Mouse (Mus musculus) kidney, postnatal 10 days (tissue): ENCODE measurements around the gene Abcc4.

Experiments used
- DNase-seq: peaks from one replicate; pipeline ENCODE4 v3.0.0; 2021; ENCODE audit warnings: mixed read lengths

Gene Abcc4

GRCm38 (mm10) chr14:118710945-118711344 is 4.9 kb upstream of the Abcc4 start:
- no peak for DNase-seq

- DNase-seq: peak; percentile 92
These were observed 3.7 kb upstream of the Abcc4 start for GRCm38 (mm10) chr14:118709736-118710135.

GRCm38 (mm10) chr14:118708126-118708525 is 2.1 kb upstream of the Abcc4 start:
- no peak for DNase-seq

- no peak for DNase-seq
These were observed 943 bp upstream of the Abcc4 start for GRCm38 (mm10) chr14:118706962-118707361.

GRCm38 (mm10) chr14:118705465-118705807 is 583 bp downstream of the Abcc4 start:
- no peak for DNase-seq

GRCm38 (mm10) chr14:118703363-118703762 is 2.7 kb downstream of the Abcc4 start:
- DNase-seq: no peak

GRCm38 (mm10) chr14:118701991-118702608 is 3.9 kb downstream of the Abcc4 start:
- DNase-seq: peak; percentile 78

- no peak for DNase-seq
These were observed 5.4 kb downstream of the Abcc4 start for GRCm38 (mm10) chr14:118700576-118700975.

GRCm38 (mm10) chr14:118699963-118700362 is 6.1 kb downstream of the Abcc4 start:
- no peak for DNase-seq

- DNase-seq: no peak
These were observed 6.5 kb downstream of the Abcc4 start for GRCm38 (mm10) chr14:118699508-118699907.

- no peak for DNase-seq
These were observed 9.3 kb downstream of the Abcc4 start for GRCm38 (mm10) chr14:118696556-118697289.

- no peak for DNase-seq
These were observed 10.2 kb downstream of the Abcc4 start for GRCm38 (mm10) chr14:118695866-118696265.

- DNase-seq: no peak
These were observed 11.7 kb downstream of the Abcc4 start for GRCm38 (mm10) chr14:118694321-118694720.

GRCm38 (mm10) chr14:118691910-118692309 is 14.1 kb downstream of the Abcc4 start:
- no peak for DNase-seq

GRCm38 (mm10) chr14:118691404-118691803 is 14.6 kb downstream of the Abcc4 start:
- DNase-seq: no peak

- DNase-seq: no peak
These were observed 15.1 kb downstream of the Abcc4 start for GRCm38 (mm10) chr14:118690921-118691320.

- no peak for DNase-seq
These were observed 15.7 kb downstream of the Abcc4 start for GRCm38 (mm10) chr14:118690336-118690735.

GRCm38 (mm10) chr14:118688643-118689042 is 17.4 kb downstream of the Abcc4 start:
- DNase-seq: peak; percentile 65

- DNase-seq: no peak
These were observed 19.2 kb downstream of the Abcc4 start for GRCm38 (mm10) chr14:118686861-118687260.

- DNase-seq: no peak
These were observed 20.4 kb downstream of the Abcc4 start for GRCm38 (mm10) chr14:118685572-118685971.

- no peak for DNase-seq
These were observed 23.5 kb downstream of the Abcc4 start for GRCm38 (mm10) chr14:118682339-118683034.

GRCm38 (mm10) chr14:118681087-118681486 is 24.9 kb downstream of the Abcc4 start:
- DNase-seq: no peak

- no peak for DNase-seq
These were observed 27.6 kb downstream of the Abcc4 start for GRCm38 (mm10) chr14:118678279-118678985.
